Mouse (Mus musculus) CD4-positive, CD25-positive, alpha-beta regulatory T cell, adult 2 months (primary cell): Measurements from ENCODE around the gene Tspoap1.
A peak's percentile ranks its signal among the peaks of the same experiment; 100 is the strongest.

Experiments used
- DNase-seq: peaks from one replicate; pipeline ENCODE4 v3.0.0-alpha.2; 2012; ENCODE audit warnings: low read depth, low spot score

Tspoap1 gene

DNA sequence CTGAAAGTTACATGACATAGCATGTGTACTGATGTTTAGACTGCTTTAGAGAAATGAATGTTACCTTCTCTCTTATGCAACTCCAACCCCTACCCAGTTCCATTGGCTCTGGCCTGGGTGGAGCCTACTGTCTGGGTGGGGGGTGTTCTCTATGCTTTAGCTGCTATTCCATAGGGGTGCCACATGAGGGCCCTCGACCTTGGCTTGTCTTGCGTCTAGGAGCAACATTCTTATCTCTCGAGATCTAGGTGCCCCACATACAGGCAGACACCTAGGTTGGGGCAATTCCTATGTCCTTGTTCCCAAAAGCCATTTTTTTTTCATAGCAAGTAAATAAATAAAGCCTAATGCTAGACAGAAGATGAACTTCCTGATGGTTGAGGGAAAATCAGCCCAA, 734 bp upstream of the Tspoap1 start:
- DNase-seq, result peak; percentile 89

DNA sequence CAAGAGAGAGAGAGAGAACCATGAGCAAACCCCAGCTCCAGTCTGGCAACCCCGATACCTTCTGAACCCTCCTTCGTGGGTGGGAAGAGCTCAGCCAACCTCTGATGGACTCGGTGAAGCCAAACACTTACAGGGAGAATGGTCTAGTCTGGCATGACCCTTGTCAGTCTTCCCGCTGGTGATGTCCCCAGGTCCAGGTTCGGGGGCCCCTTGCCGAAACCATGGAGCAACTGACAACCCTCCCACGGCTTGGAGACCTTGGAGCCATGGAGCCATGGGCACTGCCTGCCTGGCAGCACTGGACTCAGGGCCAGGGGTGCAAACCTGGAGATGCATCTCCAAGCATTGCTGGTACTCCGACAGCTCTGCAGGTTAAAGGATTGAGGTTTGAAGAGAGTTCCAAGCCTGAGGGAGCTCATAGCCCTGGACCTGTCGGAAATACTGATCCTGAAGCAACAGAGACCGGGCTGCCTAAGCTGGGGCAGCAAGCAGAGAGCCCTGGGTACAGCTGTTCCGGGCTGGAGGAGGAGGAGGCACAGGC, 910 bp downstream of the Tspoap1 start:
- DNase-seq, result no peak

DNA sequence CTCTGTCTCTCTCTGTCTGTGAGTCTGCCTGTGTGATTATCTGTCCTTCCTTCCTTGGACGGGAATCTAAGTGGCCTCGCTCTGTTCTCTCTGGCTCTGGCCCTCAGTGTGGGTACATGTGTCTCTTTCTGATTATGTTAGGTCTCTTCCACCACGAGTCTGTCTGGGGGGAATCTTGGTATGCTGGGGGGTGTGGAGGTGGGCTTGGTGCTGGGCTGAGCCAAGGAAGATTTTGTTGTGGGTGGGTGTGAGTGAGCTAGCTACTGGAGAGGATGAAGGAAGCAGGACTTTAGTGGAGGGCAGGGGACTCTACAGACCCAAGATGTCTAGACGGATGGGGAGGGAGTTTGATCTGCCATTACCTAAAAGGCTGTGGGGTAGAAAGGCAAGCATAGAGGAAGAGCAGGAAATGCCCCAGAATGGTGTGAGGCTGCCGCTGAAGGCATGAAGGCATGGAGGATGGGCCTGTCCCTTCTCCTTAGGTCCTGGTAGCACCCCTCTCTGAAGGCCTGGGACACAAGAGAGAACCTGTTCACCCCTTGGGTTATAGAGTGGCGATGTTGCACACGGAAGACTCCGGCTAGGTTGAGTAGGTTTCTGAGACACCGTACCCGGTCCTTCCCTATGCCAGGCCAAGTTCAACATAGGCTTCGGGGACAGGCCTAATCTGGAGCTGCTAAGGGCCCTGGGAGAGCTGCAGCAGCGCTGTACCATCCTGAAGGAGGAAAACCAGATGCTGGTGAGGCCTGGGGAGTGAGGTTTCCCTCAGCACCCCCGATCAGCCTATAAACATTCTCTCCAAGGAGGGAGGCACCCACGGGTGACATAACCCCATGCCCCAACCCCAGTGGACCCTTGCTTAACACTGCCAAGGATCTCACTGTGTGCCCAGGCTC, 1.7 kb downstream of the Tspoap1 start:
- DNase-seq, result peak; percentile 44

DNA sequence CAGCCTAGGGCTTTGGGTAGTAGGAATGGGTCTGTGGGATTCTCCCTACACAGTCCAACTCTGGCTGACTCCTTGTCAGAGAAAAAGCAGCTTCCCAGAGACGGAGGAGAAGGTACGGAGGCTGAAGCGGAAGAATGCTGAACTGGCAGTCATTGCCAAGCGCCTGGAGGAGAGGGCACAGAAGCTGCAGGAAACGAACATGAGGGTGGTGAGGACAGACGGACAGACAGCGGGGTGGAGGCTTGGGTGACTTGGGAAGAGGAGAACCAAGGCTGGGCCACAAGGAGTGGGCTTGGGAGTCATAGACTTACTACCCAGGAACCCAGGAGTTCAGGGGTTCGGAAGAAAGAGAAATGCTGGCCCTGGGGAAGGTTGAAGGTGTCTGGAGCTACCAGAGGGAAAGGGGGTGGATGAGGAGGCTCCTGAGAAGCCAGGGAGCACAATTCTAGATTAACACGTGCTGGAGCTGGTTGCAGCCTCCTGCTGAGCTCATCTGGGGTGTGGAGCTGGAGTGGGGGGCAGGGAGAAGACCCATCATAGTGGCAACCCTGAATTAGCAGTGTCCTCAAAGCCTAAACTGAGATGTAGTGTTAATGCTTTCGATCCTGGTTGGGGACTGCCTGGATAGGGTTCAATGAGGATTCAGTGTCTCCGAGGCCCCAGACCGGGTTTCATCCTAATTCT, 2.5 kb downstream of the Tspoap1 start:
- DNase-seq, result no peak

DNA sequence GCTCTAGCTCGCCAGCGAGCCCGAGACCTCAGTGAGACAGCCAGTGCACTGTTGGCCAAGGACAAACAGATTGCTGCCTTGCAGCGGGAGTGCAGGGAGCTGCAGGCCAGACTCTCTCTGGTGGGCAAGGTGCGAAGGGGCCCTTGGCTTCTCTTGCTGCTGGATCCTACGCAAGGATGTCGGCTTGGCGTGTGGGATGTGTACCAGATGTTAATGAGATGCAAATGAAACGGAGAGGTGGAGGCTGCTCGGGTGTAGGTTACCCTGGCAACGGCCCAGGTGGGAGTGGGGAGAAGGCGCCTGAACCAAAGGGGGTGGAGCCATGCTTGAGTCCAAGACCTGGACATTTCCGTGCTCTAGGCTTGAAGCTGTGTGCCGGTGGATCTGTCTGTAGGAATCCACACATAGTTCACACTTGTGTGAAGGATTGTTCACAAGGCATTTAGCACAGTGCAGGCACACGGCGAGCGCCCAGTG, 3.2 kb downstream of the Tspoap1 start:
- peak; percentile 53 for DNase-seq

DNA sequence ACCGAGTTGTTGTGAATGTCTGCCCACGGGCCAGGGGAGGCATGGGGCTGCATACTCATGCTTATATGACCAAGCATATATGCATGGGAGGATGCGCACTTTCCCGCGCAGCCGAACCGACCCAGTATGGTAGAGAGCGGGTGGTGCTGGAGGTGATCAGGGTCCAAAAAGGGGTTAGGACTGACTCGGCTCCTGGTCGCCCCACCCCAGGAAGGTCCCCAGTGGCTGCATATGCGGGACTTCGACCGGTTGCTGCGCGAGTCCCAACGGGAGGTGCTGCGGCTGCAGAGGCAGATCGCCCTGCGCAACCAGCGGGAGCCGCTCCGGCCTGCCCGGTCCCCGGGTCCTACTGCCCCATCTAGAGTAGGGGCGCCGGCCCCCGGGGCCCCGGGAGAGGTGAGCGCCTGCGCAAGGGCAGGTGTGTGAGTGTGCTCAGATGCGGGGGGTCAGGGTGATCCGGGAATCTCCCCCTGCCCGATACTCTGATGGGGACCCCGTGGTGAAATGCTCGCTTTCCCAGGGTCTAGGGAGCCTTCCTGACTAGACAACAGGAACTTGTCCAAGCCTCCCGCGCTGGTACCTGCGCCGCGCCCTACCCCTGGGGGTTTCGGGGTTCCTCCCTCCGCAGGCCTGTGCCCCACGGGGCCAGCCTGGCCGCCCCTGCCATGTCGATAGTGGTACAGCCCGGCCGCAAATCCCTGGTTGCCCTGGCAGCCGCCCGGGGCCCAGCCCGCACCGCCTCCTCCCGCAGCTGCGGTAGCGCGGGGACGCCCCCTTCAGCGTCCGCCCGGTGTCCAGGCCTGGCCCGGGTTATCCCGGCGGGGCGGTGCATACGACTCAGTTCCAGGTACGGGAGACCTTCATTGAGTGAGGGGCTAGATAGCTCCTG, 3.9 kb downstream of the Tspoap1 start:
- peak; percentile 58 for DNase-seq

DNA sequence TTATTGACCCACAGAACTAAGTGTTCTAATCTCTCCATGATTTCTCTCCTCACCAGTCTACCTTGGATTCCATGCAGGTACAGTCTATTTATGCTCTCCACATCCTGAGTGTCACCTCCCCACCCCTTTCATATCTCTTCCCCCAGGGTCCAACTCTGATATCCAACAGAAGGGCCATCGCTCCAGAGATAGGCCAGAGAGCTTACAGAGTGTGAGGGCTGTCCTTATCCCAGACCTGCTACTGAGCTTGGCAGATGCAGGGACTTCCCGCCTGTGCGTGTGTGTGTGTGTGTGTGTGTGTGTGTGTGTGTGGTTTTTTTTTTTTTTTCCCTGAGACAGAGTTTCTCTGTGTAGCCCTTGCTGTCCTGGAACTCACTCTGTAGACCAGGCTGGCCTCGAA, 8.4 kb downstream of the Tspoap1 start:
- DNase-seq, result no peak

DNA sequence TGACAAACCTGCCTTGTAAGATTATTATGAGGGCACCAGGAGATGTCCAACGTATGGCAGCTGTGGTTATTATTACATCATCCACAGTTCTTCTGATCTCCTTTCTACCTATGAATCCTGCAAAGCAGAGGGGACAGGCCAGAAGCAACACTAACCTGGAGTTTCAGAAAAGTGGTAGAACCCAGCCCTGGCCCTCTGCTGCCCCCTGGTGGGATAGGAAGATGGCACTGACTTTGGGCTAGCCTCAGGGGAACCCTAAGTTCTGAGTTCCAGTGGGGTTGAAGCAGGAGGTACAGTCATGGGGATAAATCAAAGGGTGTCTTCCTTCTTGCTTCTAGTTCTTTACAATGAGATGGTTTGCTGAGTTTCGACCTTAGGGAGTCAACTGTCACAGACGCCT, 10.6 kb downstream of the Tspoap1 start:
- DNase-seq, result peak; percentile 91

DNA sequence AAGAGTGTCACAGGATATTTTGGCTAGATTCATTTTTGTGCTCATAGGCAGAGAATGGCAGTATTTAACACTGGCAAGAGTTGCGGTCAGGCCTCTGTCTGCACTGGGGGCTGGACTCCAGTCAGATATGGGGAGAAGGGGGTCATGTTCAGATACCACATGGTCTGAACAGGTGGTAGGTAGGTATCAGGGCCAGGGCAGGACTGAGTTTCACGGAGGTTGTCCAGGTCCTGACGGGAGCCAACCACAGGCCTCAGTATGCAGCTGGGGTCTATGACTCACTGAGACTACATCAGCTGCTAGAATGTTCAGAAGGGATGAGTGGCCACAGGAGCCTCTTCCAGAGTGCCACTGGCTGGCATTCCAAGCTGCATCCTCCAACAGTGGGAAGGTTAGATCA, 12.0 kb downstream of the Tspoap1 start:
- DNase-seq, result no peak

DNA sequence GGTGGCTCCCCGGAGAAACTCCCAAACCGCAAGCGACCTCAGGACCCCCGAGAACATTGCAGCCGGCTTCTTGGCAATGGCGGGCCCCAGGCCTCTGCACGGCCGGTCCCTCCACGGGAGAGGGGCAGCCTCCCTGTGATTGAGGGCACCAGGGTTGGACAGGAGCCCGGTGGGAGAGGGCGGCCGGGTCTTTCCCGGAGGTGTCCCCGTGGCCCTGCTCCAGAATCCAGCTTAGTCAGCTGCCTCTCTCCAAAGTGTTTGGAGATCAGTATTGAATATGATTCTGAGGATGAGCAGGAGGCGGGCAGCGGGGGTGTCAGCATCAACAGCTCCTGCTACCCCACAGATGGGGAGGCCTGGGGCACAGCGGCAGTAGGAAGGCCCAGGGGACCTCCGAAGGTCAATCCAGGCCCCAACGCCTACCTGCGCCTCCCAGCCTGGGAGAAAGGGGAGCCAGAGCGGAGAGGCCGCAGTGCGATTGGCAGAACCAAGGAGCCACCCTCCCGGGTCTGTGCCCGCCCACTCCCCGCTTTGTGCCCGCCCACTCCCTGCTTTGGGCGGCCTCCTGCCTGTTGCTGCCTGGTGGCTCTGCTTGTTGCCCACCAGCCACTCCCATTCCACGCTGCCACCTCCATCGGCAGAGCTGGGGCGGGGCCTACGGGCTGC, 17.9 kb downstream of the Tspoap1 start:
- DNase-seq, result peak; percentile 38

DNA sequence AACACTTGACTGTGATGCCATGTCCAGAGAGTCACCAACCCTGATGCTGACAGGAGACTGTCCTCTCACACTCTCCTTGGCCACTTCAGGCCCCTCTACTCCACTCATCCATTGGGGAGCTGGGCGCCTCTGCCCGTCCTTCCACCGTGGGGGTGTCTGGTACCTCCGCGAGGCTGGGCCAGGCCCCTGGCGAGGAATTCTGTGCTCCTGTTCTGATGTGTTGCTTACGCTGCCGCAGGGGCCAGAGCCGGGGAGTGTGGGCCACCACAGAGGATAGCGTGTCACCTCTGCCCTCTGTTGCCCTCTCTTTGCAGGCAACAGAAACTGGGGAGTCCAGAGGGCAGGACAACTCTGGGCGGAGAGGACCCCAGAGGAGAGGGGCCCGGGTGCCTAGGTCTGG, 18.6 kb downstream of the Tspoap1 start:
- DNase-seq, result no peak

DNA sequence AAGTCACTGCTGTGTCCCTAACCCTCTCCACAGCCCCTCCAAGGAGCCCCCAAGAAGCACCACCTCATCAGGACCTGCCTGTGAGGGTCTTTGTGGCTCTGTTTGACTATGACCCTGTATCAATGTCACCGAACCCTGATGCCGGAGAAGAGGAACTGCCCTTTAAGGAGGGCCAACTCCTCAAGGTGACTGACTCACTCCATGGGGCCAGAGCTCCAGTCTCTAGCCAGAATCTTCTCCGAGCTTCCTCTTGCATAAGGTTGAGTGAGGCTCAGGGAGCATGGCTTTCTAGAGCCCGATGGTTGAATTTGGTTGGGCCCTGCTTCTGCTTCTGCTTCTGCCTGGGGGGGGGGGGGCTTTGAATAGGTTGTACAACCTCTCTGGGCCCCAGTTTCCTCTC, 19.1 kb downstream of the Tspoap1 start:
- no peak for DNase-seq

DNA sequence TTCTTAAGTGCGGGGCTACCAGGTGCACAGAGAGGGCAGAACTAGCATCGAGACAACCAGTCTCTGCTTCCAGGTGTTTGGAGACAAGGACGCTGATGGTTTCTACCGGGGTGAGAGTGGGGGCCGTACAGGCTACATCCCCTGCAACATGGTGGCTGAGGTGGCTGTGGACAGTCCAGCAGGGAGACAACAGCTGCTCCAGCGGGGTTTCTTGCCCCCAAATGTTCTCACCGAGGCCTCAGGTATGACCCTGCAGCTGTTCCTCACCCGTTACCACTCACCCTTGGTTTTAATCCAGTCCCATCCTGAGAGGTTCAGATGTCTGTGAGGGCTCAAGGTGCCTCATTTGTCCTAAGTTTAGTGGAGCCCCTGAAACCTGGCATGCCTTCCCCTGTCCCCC, 19.8 kb downstream of the Tspoap1 start:
- DNase-seq, result no peak

DNA sequence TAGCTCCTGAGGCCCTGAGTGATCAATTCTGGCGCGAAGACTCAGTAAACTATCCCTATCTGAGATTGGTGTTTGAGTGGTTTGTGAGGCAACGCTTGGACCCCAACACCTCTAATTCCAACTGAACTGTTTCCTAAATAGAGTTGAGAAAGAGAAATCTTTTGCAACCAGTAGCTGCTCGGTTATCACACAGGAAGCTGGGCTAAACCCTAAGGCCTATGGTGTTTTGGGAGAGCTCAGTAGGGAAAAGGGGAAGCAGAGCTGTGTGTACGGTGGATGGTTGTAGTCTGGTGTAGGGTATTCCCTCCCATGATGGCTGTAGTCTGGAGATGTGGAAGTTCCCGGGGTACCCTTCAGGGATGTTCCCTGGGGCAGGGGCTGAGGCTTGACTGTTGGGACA, 29.7 kb downstream of the Tspoap1 start:
- no peak for DNase-seq

DNA sequence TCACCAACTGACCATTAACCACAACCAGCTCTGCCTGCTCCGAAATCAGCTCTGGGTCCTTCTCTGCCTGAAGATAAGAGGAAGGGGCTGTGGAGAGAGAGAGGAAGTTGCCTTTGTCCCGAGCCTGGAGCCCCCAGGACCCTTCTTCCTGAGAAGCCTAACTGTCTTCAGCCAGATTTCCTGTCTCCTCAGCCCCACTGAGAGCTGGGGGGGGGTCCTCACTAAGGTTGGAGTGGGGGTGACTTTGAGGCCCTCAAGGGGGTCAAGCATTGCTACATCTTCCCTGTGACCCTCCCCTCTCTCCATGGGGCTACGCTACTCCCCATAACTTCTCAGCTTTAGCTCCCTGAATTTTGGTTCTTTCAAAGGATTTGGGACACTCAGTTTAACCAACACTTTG, 33.1 kb downstream of the Tspoap1 start, which contains the start of gene Mpo:
Gene Mpo, plus strand, starts transcription at position 122 of the 400 bp plus-strand sequence.
- DNase-seq, result no peak

DNA sequence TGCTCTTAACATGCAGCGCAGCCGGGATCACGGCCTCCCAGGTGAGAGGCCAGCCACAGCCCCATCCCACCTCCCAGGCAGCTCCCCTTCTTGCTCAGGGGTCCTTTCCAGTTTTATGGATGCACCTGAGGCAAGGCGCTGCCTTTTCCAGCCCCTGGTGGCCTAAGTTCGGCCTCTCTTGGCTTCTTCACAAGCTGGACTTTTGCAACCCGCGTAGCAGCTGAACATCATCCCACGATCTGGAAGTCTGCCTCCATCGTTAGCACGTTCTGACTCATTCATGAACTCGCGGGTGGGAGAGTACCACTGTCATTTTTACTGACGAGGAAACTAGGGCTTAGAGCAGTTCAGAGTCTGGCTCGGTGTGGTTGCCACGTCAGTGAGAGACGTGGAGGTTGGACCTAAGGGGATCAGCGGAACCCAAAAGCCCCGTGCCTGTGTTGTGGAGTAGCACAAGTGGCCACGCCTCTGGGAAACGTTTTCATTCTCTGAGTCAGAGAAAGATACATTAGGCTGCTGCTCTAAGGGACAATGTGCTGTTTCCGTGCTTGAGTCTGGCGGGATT, 41.5 kb downstream of the Tspoap1 start:
- no peak for DNase-seq

DNA sequence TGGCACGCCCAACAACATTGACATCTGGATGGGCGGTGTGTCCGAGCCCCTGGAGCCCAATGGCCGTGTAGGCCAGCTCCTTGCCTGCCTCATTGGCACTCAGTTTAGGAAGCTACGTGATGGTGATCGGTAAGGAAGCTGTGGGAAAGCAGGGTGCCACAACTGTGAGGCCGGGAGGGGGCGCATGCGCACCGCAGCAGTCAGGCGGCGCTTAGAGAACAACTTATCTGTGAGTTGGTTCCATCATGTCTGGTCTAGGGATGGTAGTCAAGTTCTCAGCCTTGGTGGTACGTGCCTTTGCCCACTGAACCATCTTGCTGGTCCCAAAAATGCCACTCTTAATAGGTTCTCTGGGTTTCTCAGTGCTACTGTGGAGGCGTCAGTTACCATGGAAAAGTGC, 42.3 kb downstream of the Tspoap1 start:
- DNase-seq, result peak; percentile 56

DNA sequence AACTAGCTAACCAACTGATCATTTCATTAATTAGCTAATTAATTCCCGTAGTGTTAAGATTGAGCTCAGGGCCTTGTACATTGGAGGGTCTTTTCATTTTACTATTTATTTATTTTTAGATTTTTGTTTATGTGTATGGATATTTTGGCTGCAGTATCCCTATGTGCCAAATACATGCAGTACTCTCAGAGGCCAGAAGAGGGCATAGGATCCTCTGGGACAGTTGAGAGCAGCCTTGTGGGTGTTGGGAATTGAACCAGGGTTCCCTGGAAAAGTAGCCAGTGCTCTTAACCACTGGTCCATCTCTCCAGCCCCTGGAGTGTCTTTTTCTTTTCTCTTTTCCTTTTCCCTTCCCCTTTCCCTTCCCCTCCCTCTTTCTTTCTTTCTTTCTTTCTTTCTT, 45.1 kb downstream of the Tspoap1 start:
- peak; percentile 73 for DNase-seq

DNA sequence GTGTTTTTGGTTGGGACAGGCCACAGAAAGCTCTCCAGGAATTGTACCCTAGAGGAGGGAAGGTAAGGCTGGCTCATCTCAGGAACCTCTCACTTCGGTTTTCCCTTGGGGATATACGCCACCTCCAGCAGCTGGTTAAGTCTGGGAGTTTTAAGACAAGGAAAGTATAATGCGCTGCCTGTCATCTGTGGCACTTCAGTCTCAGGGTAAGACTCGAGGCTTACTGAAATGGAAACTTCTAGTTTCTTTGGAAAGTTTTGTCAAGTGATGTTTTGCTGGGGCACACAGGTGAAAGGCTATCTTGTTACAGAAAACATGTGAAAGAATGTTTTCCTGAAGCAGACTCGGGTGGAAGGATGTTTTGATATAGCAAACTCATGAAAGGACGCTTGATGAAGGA, 47.1 kb downstream of the Tspoap1 start:
- DNase-seq, result no peak

DNA sequence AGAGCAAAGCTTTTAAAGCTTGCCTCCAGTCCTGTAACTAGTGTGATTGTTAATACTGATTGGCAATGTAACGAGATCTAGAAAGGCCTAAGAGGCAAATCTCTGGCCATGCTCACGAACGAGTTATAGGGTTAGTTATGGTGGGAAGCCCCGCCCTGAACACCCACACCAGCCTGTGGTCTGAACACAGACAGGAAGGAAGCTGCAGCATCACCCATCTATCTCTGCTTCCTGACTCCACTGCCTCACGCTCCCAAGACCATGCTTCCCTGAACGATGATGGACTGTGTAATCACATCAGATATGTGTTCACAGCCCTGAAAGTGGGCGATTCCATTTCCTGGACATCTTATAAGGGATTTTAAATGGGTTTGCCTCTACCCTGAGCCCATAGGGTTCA, 47.9 kb downstream of the Tspoap1 start:
- peak; percentile 74 for DNase-seq

DNA sequence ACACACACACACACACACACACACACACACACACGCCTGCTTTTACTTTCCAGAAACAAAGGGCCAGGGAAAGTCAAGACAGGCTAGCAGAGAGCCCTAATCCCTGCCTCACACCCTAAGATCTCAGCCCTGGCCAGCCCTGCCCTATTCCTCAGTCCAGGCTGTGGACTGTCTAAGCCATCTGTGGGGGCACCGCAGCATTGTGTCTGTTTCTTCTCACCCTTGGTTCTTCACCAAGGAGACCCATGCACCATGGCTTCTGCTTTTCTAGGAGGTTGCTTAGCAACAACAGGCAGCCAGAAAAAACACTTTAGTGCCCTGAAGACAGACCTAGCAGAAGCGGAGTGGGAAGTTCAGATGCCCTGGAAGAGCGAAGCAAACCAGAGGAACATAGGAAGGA, 51.1 kb downstream of the Tspoap1 start:
- no peak for DNase-seq
